In the genomic region with DNA sequence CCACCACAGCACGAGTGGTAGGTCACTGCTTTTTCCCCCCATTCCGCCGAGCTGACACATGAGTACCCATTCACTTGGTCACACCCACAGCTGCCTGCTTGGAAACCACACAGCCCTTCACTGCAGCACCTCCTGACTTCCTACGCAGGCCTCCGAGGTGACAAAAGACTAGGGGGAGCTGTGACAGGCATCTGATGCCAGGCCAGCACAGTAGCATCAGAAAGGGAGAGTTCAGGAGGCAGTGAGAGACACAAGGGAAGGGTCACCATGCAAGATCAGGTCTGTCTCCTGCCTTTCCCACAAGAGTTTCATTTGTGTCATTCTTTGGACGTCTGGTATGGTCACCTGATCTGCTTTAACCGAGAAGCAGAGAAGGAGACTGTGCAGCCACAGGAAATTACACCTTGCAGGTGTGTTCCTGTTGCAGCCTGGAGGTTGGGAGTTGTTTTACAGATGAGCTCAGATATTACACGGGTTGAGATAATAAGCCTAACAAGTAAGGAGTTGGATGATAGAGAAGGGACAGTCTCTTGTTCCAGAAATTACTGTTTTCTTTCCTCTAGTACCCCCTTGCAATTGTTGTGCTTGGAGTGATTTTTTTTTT, we compare ENCODE assay signal across 21 mouse cellular contexts. TPM values are rescaled to one million over a fixed set of nuclear protein-coding genes. Genes with fewer than 3 reads are reported as not detected.
DNase-seq lines count a peak whose midpoint lies in the region; ATAC-seq and TF ChIP-seq lines count a peak whose summit lies in the region.
"Had no signal": no experiment of that assay in that cellular context is flagged by ENCODE, and none has a peak within 500 bp of the region (broad histone marks: within the 10 kb centered on the region; RNA-seq: fewer than 3 reads in every experiment).

No protein-coding gene starts in this region.

- no peak overlapping the region for H3K4me2 ChIP-seq in CH12.LX (ENCODE audit: insufficient read depth, low read depth, poor library complexity, severe bottlenecking)
- H3K4me2 ChIP-seq: embryonic facial prominence, embryonic 12.5 days; liver, embryonic 11.5 days had no signal

- DNase-seq in B cell, adult 2 months: peak; percentile 11 to 14
- peak; percentile 49 for DNase-seq in CH12.LX (ENCODE audit: extremely low read depth)
- peak; percentile 29 to 39 for DNase-seq in spleen, postnatal 36 days (ENCODE audit: low spot score in 2 of 2)
- DNase-seq in urinary bladder, postnatal 14 days (ENCODE audit: low spot score): no peak
- DNase-seq in Muller cell, postnatal 12 days (ENCODE audit: inconsistent ontology term): no peak
- no peak for DNase-seq in heart, postnatal 14 days
- DNase-seq: cerebellum, adult 8-10 months; kidney, adult 9 months; layer of hippocampus, adult 9-11 months; lung, postnatal 10 days; right cerebral cortex, postnatal 4 days had no signal

- H3K27ac ChIP-seq in CH12.LX (ENCODE audit: insufficient read depth, low read depth): no peak overlapping the region
- H3K27ac ChIP-seq: embryonic facial prominence, embryonic 12.5 days; hindbrain, embryonic 10.5 days had no signal

- dilution Hi-C loops in CH12.LX (cut with MboI; ENCODE audit: extremely low pct_ligation_motif_present, extremely low pct_unique_long_range_greater_than_20kb, low sequenced_read_pairs): no loop called here

- TF ChIP-seq CTCF in CH12.LX (conservative IDR thresholded peaks at IDR 0.05 in 1 of 2, IDR thresholded peaks at IDR 0.05 in 1 of 2; ENCODE audit: low read depth in 2 of 2, low read length in 2 of 2): peak in 1 of 2 experiments; percentile 34; a peak in 2 of 4 replicates

- H3K9me3 ChIP-seq in CH12.LX (replicated peaks; ENCODE audit: low read length): no peaks in the 10 kb centered on the region
- H3K9me3 ChIP-seq: embryonic facial prominence, embryonic 12.5 days; hindbrain, embryonic 10.5 days had no signal

- H3K36me3 ChIP-seq in CH12.LX (replicated peaks in 1 of 2; ENCODE audit: control insufficient read depth in 1 of 2, insufficient read depth in 1 of 2, low read length in 1 of 2): no peaks in the 10 kb centered on the region
- H3K36me3 ChIP-seq: embryonic facial prominence, embryonic 12.5 days; hindbrain, embryonic 10.5 days had no signal

- H3K79me2 ChIP-seq in CH12.LX (replicated peaks; ENCODE audit: control insufficient read depth, extremely low read depth, insufficient read depth, poor library complexity, severe bottlenecking): no peaks in the 10 kb centered on the region

- no peak; the same call in none of the 2 replicates for TF ChIP-seq RAD21 in CH12.LX (IDR thresholded peaks at IDR 0.05; ENCODE audit: low read depth, low read length)

- in situ Hi-C loops in CH12.LX (cut with MboI; ENCODE audit: low pct_ligation_motif_present, low pct_unique_long_range_greater_than_20kb, low sequenced_read_pairs): no loop called here

- H3K27me3 ChIP-seq in CH12.LX (replicated peaks): no peaks in the 10 kb centered on the region
- H3K27me3 ChIP-seq: embryonic facial prominence, embryonic 12.5 days had no signal

- no peak overlapping the region for H3K4me3 ChIP-seq in CH12.LX (replicated peaks in 1 of 3; ENCODE audit: low read depth in 2 of 3, low read length in 2 of 3, poor library complexity in 1 of 3)
- H3K4me3 ChIP-seq: embryonic facial prominence, embryonic 12.5 days; hindbrain, embryonic 10.5 days had no signal

- 0 out of 2 replicates have a peak, but pooled peaks have one; percentile 37 for TF ChIP-seq EP300 in CH12.LX (IDR thresholded peaks at IDR 0.05; ENCODE audit: low read length)

- intact Hi-C loops in heart, postnatal 14 days (cut with DNase I): no loop called here

- TF ChIP-seq POLR2A in CH12.LX (IDR thresholded peaks at IDR 0.05; ENCODE audit: low read depth, low read length): no peak

- H3K9ac ChIP-seq in CH12.LX (ENCODE audit: insufficient read depth, low read depth): no peak overlapping the region
- H3K9ac ChIP-seq: embryonic facial prominence, embryonic 12.5 days had no signal

- ATAC-seq in inflammation-experienced regulatory T-cells, adult 6 months: peak; percentile 88
- no peak for ATAC-seq in erythroid progenitor cell, adult 5-6 weeks (replicated peaks; ENCODE audit: low FRiP score, poor library complexity, severe bottlenecking)

- peaks cover 4 to 9% of the 10 kb centered on the region in 2 experiments; a peak in 2 of 4 replicates for H3K4me1 ChIP-seq in CH12.LX (ENCODE audit: control insufficient read depth in 1 of 2, insufficient read depth in 2 of 2)
- H3K4me1 ChIP-seq: embryonic facial prominence, embryonic 12.5 days had no signal

TF ChIP-seq in CH12.LX, 34 proteins besides CTCF, POLR2A, EP300 and RAD21:
- TF ChIP-seq NELFE (IDR thresholded peaks at IDR 0.05; ENCODE audit: low read depth, low read length): no peak
- TF ChIP-seq UBTF (IDR thresholded peaks at IDR 0.05; ENCODE audit: low read depth, low read length): no peak
- no peak for TF ChIP-seq ZNF384 (IDR thresholded peaks at IDR 0.05; ENCODE audit: low read depth, low read length)
- no peak for TF ChIP-seq MAFK (IDR thresholded peaks at IDR 0.05; ENCODE audit: insufficient replicate concordance, low read length)
- no peak for TF ChIP-seq POLR2AphosphoS2 (IDR thresholded peaks at IDR 0.05; ENCODE audit: low read depth, low read length)
- peak; percentile 49 for TF ChIP-seq ETS1 (conservative IDR thresholded peaks at IDR 0.05; ENCODE audit: low read depth, low read length)
- TF ChIP-seq PAX5 (IDR thresholded peaks at IDR 0.05; ENCODE audit: low read length): no peak
- no peak for TF ChIP-seq MXI1 (IDR thresholded peaks at IDR 0.05; ENCODE audit: low read depth, low read length)
- TF ChIP-seq BHLHE40 (IDR thresholded peaks at IDR 0.05; ENCODE audit: low read depth, low read length): peak; percentile 58
- no peak for TF ChIP-seq MAZ (IDR thresholded peaks at IDR 0.05; ENCODE audit: low read depth, low read length)
- TF ChIP-seq MAX (IDR thresholded peaks at IDR 0.05; ENCODE audit: low read length): peak; percentile 34; the same call in 1 of the 2 replicates
- no peak for TF ChIP-seq GABPA (IDR thresholded peaks at IDR 0.05; ENCODE audit: insufficient replicate concordance, low read depth, low read length)
- TF ChIP-seq KAT2A (IDR thresholded peaks at IDR 0.05; ENCODE audit: insufficient replicate concordance, low read length): no peak
- no peak for TF ChIP-seq IRF4 (IDR thresholded peaks at IDR 0.05; ENCODE audit: low read depth, low read length)
- TF ChIP-seq ZMIZ1 (IDR thresholded peaks at IDR 0.05; ENCODE audit: low read depth, low read length): no peak
- TF ChIP-seq E2F4 (IDR thresholded peaks at IDR 0.05; ENCODE audit: insufficient replicate concordance, low read depth, low read length): no peak
- TF ChIP-seq TCF12 (IDR thresholded peaks at IDR 0.05; ENCODE audit: low read depth, low read length): 0 out of 2 replicates have a peak, but pooled peaks have one; percentile 38
- TF ChIP-seq CHD2 (IDR thresholded peaks at IDR 0.05; ENCODE audit: low read length): no peak
TF ChIP-seq in CH12.LX: peak in this region for 4.

RNA-seq across cellular contexts. Expression of a gene that starts 30.9 kb away (rescaled TPM):
- total RNA-seq in CH12.LX (2012; rRNA removed): 0.68 and 1.6 TPM in 2 replicates
- 1.5 TPM in 1 of 2 replicates, not detected in the other for total RNA-seq in CH12.LX (2014; rRNA removed)
- polyA plus RNA-seq in CH12.LX (2012; ENCODE audit: insufficient read length, low read depth): 0.46 TPM in 1 of 2 replicates, not detected in the other
- 100 to 1,000 TPM in 1 of 3 experiments, 10 to 100 TPM in 1, 1 to 10 TPM in 1; 9.6 to 126 (median 11.3) TPM for polyA plus RNA-seq in inflammation-experienced regulatory T-cells, adult 6 months (2017; shearing (Covaris generic))
- not detected for total RNA-seq in heart, postnatal 14 days (2021)
- total RNA-seq in erythroid progenitor cell, adult 5-6 weeks (2015; ENCODE audit: low replicate concordance): not detected in 2 replicates
- total RNA-seq in erythroid progenitor cell, adult 5-6 weeks (2017; ENCODE audit: low replicate concordance): 1.0 TPM in 1 of 2 replicates, not detected in the other
- total RNA-seq: gastrocnemius, adult 18-20 months; left cerebral cortex, postnatal 25 days; midbrain, postnatal 0 days had no signal
- polyA plus RNA-seq: brain, embryonic 14.5 days; embryonic facial prominence, embryonic 12.5 days; forebrain, embryonic 11.5 days; hindbrain, embryonic 10.5 days; liver, embryonic 11.5 days; midbrain, postnatal 0 days had no signal

Comparison
In these comparisons a context has a peak if more than half of its experiments do, and no peak if none do; other contexts are left out.
1. DNase-seq: peak in B cell, adult 2 months (2 of 2), CH12.LX (single experiment) and spleen, postnatal 36 days (2 of 2); none in urinary bladder, postnatal 14 days (single experiment), Muller cell, postnatal 12 days (single experiment) and heart, postnatal 14 days (0 of 2).